Mouse (Mus musculus) small intestine, adult 2 months (tissue): Measurements from ENCODE around the gene Adap1. TPM values are rescaled to one million over a fixed set of nuclear protein-coding genes. Genes with fewer than 3 reads are reported as not detected.

Experiments used
- H3K27ac ChIP-seq: fragments of 200-500 bp; 2 replicates; pipeline ENCODE4 v1.5.1; 2012; ENCODE audit warnings: low read depth, low read length, control low read depth, inconsistent platforms; ENCODE audit not compliant: insufficient read depth
- H3K27me3 ChIP-seq: fragments of 200-500 bp; 2 replicates; pipeline ENCODE4 v1.6.1; 2012; ENCODE audit warnings: mild to moderate bottlenecking, moderate library complexity, low read length, inconsistent platforms; ENCODE audit not compliant: control insufficient read depth, insufficient read depth
- H3K36me3 ChIP-seq: fragments of 200-500 bp; 2 replicates; pipeline ENCODE4 v1.6.1; 2012; ENCODE audit warnings: mild to moderate bottlenecking, low read length, control low read depth, inconsistent platforms; ENCODE audit not compliant: control insufficient read depth, insufficient read depth
- H3K4me1 ChIP-seq: fragments of 200-500 bp; 2 replicates; pipeline ENCODE4 v1.6.1; 2012; ENCODE audit warnings: low read length, inconsistent platforms, mixed read lengths; ENCODE audit not compliant: control insufficient read depth, insufficient read depth, insufficient read length
- H3K4me3 ChIP-seq: fragments of 200-500 bp; 2 replicates; pipeline ENCODE4 v1.5.1; 2012; ENCODE audit warnings: low read depth, mild to moderate bottlenecking, control low read depth, inconsistent platforms, low read length, moderate library complexity
- CTCF ChIP-seq: fragments of 200-500 bp; IDR thresholded peaks from 2 replicates; pipeline ENCODE4 v1.5.1; 2012; ENCODE audit warnings: low read depth, mild to moderate bottlenecking, control low read depth, inconsistent platforms, low read length, moderate library complexity, mixed read lengths; ENCODE audit not compliant: insufficient replicate concordance, insufficient read length; ENCODE audit errors: extremely low read depth
- POLR2A ChIP-seq: fragments of 200-500 bp; IDR thresholded peaks from 2 replicates; pipeline ENCODE4 v1.6.1; 2012; ENCODE audit warnings: low read depth, mild to moderate bottlenecking, control low read depth, inconsistent platforms, low read length, moderate library complexity
- WGBS: fragments of 180-500 bp; shearing (Covaris S2); methylation state at CpG from one replicate; pipeline ENCODE4 v1.1.7; 2018; 5-methylcytosine and 5-hydroxymethylcytosine counted together
- polyA plus RNA-seq: library from polyadenylated mRNA; depleted of rRNA; stranded (reverse); fragments of >200 nt; gene quantifications from 2 replicates; pipeline ENCODE4 v1.2.3, GENCODE M21; 2012

The Adap1 gene
- polyA plus RNA-seq, 1 experiment = 234 TPM

- Histone ChIP-seq H3K27ac (no peak overlapping the region), H3K4me3 (no peak overlapping the region), H3K36me3 (peaks cover 43% of the 10 kb centered on the region), H3K27me3 (no peaks in the 10 kb centered on the region), H3K4me1 (peaks cover 19% of the 10 kb centered on the region)
- 83% methylated on average over 2 of the region's 2 CpGs for WGBS
- no peak for TF ChIP-seq CTCF
- TF ChIP-seq POLR2A = no peak
Measured at GRCm38 (mm10) chr5:139294089-139294488, 31.3 kb downstream of the Adap1 start.

DNA sequence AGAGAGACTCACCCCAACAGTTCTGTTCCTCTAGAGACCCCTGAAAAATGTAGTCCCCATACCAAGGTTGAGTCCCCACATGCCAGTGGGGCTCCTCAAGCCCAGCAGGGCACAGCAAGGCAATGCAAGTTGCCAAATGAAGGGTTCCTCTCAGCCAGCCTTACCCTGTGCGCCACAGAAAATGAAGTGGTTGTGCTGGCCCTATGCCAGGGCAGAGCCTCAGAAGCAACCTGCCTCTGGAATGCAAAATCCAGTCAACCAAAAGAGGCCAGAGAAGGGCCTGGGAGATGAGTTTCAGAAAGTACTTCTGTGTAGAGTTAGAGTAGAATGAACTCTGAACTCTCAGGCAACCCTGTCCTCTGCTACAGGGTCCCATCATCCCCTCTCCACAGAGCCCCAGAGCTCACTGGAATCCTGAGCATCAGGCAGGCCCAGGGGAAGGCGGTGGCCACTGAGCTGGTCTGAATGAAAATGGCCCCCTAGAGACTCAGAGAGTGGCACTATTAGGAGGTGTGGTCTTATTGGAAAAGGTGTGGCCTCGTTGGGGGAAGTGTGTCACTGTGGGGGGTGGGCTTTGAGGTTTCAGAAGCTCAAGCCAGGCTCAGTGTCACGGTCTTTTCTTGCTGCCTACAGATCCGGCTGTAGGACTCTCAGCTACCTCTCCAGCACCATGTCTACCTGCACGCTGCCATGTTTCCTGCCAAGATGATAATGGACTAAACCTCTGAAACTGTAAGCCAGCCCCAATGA lies 33.4 kb downstream of the Adap1 start:
- no peak overlapping the region for H3K4me3 ChIP-seq
- H3K4me1 ChIP-seq = peaks cover under 1% of the 10 kb centered on the region; the same call in 1 of the 2 replicates
- TF ChIP-seq CTCF = no peak
- no peak for TF ChIP-seq POLR2A
- H3K36me3 ChIP-seq = peaks cover 41% of the 10 kb centered on the region
- 80% methylated on average over 6 of the region's 6 CpGs for WGBS
- no peaks in the 10 kb centered on the region for H3K27me3 ChIP-seq
- no peak overlapping the region for H3K27ac ChIP-seq

DNA sequence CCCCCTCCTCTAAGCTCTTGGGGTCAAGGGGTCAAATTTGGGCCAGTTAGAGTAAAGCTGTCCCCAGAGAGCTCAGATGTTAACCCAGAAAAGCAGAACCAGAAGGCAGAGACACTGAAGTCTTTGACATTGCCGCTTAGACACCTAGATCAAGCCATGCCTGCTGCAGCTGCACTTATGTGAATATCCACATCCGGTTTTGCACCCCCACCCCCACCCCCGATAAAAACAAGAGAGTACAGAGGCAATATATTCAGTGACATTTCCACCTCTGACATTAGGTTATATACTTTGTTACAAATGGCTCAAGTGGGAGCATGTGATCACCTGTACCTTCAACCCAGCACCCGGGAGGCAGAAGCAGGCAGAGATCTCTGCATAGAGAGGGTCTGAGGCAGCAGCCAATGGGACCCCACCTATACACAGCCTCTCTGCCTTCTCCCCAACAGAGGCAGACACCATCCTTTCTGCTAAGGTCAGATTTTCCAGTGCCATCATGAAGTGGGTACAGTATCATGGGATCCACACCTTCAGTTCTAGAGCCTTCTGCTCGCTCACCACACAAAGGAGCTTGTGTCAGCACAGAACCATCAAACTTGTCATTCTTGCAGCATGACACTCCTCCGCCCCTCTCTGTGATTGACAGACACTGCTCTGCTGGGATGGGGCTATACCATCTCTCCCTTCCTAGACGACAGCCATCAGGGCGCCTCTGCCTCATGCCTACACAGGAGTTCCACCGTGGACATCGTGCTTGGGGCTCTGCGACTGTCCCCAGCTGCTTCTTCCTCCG lies 34.8 kb downstream of the Adap1 start:
- TF ChIP-seq CTCF (no peak), POLR2A (no peak)
- no peak overlapping the region for H3K4me3 ChIP-seq
- H3K27me3 ChIP-seq = no peaks in the 10 kb centered on the region
- 80% methylated on average over 12 of the region's 12 CpGs for WGBS
- H3K36me3 ChIP-seq = peaks cover 35% of the 10 kb centered on the region
- peaks cover 14% of the 10 kb centered on the region for H3K4me1 ChIP-seq
- peak overlapping the region; percentile 35; the same call in 1 of the 2 replicates for H3K27ac ChIP-seq

GRCm38 (mm10) chr5:139288591-139288990 lies 36.8 kb downstream of the Adap1 start:
- no peak overlapping the region for H3K27ac ChIP-seq
- H3K4me1 ChIP-seq = peaks cover 34% of the 10 kb centered on the region
- H3K4me3 ChIP-seq = no peak overlapping the region
- no peak for TF ChIP-seq POLR2A
- TF ChIP-seq CTCF = no peak
- peaks cover 28% of the 10 kb centered on the region for H3K36me3 ChIP-seq
- H3K27me3 ChIP-seq = no peaks in the 10 kb centered on the region
- WGBS = 85% methylated on average over 4 of the region's 4 CpGs

DNA sequence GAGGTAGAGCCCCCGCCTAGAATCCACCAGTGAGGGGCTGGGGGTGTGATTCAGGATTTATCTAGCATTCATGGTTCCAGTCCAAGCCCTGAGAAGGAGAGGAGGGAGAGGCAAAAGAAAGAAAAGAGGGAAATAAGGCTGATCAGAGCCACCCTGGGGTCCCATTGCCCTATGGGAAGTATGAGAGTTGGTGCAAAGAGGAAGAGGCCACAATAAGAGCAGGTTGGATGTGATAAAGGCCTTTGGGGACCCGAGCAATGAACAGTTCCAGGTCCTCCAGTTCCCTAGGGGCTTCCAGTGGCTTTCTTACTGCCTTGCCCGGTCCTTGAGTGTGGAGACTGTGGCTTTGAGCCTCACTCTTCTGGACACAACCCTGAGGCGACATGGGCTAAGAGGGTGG lies 37.6 kb downstream of the Adap1 start:
- Histone ChIP-seq H3K36me3 (peaks cover 23% of the 10 kb centered on the region), H3K4me1 (peaks cover 38% of the 10 kb centered on the region), H3K27ac (no peak overlapping the region), H3K4me3 (no peak overlapping the region), H3K27me3 (no peaks in the 10 kb centered on the region)
- WGBS = 96% methylated on average over 4 of the region's 4 CpGs
- TF ChIP-seq POLR2A = no peak

GRCm38 (mm10) chr5:139287099-139287498 lies 38.3 kb downstream of the Adap1 start:
- peaks cover 41% of the 10 kb centered on the region for H3K4me1 ChIP-seq
- no peaks in the 10 kb centered on the region for H3K27me3 ChIP-seq
- H3K27ac ChIP-seq = peak overlapping the region; percentile 90
- no peak for TF ChIP-seq CTCF
- no peak overlapping the region for H3K4me3 ChIP-seq
- peaks cover 18% of the 10 kb centered on the region for H3K36me3 ChIP-seq
- 70% methylated on average over 5 of the region's 5 CpGs for WGBS

- peak overlapping the region; percentile 90 for H3K27ac ChIP-seq
- no peak overlapping the region for H3K4me3 ChIP-seq
- no peak for TF ChIP-seq POLR2A
- H3K36me3 ChIP-seq = peaks cover 17% of the 10 kb centered on the region
- peaks cover 41% of the 10 kb centered on the region for H3K4me1 ChIP-seq
- no peaks in the 10 kb centered on the region for H3K27me3 ChIP-seq
- 65% methylated on average over 14 of the region's 14 CpGs for WGBS
Measured at GRCm38 (mm10) chr5:139286142-139286941, 39.1 kb downstream of the Adap1 start.
